Mouse (Mus musculus) hindbrain, embryonic 13.5 days (tissue): ENCODE results near the gene Scube1. TPM values are rescaled to one million over a fixed set of nuclear protein-coding genes. Genes with fewer than 3 reads are reported as not detected.
A peak's percentile ranks its signal among the peaks of the same experiment; 100 is the strongest.

Source experiments
- ATAC-seq: fragments of 200-750 bp; cut with Nextera tagmentation; 2 replicates; pipeline ENCODE4 v1.8.0; 2017; ENCODE audit warnings: moderate TSS enrichment; ENCODE audit not compliant: low FRiP score
- H3K27ac ChIP-seq: fragments of 300-500 bp; sonication (generic); 2 replicates; pipeline ENCODE4 v1.5.1; 2015; ENCODE audit warnings: inconsistent platforms, mild to moderate bottlenecking, moderate library complexity
- H3K27me3 ChIP-seq: fragments of 300-500 bp; sonication (generic); 2 replicates; pipeline ENCODE4 v1.6.1; 2015; ENCODE audit warnings: mild to moderate bottlenecking, inconsistent platforms
- H3K36me3 ChIP-seq: fragments of 300-500 bp; sonication (generic); 2 replicates; pipeline ENCODE4 v1.6.1; 2015; ENCODE audit warnings: mild to moderate bottlenecking, inconsistent platforms
- H3K4me1 ChIP-seq: fragments of 300-500 bp; sonication (generic); replicated peaks from 2 replicates; pipeline ENCODE4 v1.6.1; 2015; ENCODE audit warnings: inconsistent platforms
- H3K4me2 ChIP-seq: fragments of 300-500 bp; sonication (generic); 2 replicates; pipeline ENCODE4 v1.6.1; 2015; ENCODE audit warnings: inconsistent platforms, mild to moderate bottlenecking, moderate library complexity
- H3K4me3 ChIP-seq: fragments of 300-500 bp; sonication (generic); 2 replicates; pipeline ENCODE4 v1.5.1; 2015; ENCODE audit warnings: mild to moderate bottlenecking, inconsistent platforms
- H3K9ac ChIP-seq: fragments of 300-500 bp; sonication (generic); 2 replicates; pipeline ENCODE4 v1.6.1; 2015; ENCODE audit warnings: mild to moderate bottlenecking, inconsistent platforms
- H3K9me3 ChIP-seq: fragments of 300-500 bp; sonication (generic); 2 replicates; pipeline ENCODE4 v1.6.1; 2016; ENCODE audit warnings: inconsistent platforms
- WGBS: fragments of 180-500 bp; shearing (Covaris S2); methylation state at CpG from one replicate; pipeline ENCODE4 v1.1.7; 2015; 5-methylcytosine and 5-hydroxymethylcytosine counted together
- polyA plus RNA-seq: library from polyadenylated mRNA; unstranded; fragments of >200 nt; fragmentation: Nextera tagmentation; extraction: Ambion mirVana; gene quantifications from 2 replicates; pipeline ENCODE4 v1.2.1, GENCODE M21; 2015

Scube1 gene
- polyA plus RNA-seq, 1 experiment from 2014 or later, result 13.5 TPM

DNA sequence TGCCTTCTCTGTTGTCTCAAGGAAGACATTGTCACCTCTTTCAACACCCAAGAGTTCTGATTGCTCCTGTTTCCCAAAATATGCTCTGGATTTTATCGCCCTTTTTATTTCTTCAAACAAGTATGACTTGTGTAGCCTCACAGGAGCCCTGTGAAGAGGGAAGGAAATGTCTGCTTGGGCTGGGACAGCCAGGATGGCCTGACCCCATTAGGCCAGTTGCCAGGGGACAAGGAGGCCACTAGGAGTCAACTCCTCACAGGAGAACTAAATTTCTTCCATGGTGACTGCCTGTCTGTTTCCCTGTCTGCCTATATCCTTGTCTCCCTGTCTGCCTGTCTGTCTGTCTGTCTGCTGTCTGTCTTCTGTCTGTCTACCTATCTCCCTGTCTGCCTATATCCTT lies 17.2 kb upstream of the Scube1 start:
- no peaks in the 10 kb centered on the region for H3K9me3 ChIP-seq
- H3K4me2 ChIP-seq, result no peak overlapping the region
- no peak overlapping the region for H3K27ac ChIP-seq
- no peak overlapping the region for H3K4me3 ChIP-seq
- H3K9ac ChIP-seq, result no peak overlapping the region
- no peaks in the 10 kb centered on the region for H3K36me3 ChIP-seq
- H3K27me3 ChIP-seq, result peaks cover 5% of the 10 kb centered on the region; the same call in 1 of the 2 replicates
- no peak for ATAC-seq
- H3K4me1 ChIP-seq, result peaks cover 13% of the 10 kb centered on the region; the same call in 1 of the 2 replicates
- 82% methylated on average over 1 of the region's 1 CpGs for WGBS

DNA sequence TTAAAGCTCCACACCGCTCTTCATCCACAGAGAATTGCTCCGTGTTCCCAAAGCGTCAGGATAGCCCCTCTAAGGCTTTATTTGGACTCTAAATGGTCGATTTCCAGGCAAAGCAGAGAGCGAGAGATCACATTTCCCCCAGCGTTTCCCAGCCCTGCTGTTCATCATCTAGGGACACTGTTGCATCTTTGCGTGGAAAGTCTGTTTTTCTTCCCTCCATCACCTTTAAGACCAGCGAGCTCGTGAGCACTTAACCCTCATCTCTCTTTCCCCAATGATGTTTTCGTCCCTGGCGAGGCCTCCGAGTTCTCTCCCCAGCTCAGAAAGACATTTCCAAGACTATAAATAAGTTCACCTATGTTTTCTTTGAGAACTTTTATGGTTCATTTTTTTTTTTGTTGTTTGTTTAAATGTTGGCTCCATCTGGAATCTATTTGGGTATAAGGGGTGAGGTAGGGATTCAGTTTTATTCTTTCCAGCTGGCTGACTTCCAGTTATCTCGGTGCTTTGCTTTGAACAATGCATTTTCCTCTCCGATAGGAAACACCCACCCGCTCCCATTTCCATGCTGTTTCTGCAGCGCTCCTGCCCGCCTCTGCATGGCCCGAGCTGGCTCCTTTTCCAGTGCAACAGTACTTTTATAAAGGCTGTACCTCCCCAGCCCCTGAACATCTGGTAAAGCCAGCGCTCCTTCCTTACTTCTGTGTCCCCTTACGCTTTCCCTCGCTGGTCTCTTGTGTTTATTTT lies 16.0 kb upstream of the Scube1 start:
- no peak for ATAC-seq
- Histone ChIP-seq H3K27ac (no peak overlapping the region), H3K4me2 (no peak overlapping the region), H3K4me1 (peaks cover 6% of the 10 kb centered on the region; the same call in 1 of the 2 replicates), H3K9ac (no peak overlapping the region), H3K27me3 (peaks cover 10% of the 10 kb centered on the region), H3K4me3 (no peak overlapping the region), H3K9me3 (no peaks in the 10 kb centered on the region), H3K36me3 (no peaks in the 10 kb centered on the region)
- 30% methylated on average over 21 of the region's 21 CpGs for WGBS

DNA sequence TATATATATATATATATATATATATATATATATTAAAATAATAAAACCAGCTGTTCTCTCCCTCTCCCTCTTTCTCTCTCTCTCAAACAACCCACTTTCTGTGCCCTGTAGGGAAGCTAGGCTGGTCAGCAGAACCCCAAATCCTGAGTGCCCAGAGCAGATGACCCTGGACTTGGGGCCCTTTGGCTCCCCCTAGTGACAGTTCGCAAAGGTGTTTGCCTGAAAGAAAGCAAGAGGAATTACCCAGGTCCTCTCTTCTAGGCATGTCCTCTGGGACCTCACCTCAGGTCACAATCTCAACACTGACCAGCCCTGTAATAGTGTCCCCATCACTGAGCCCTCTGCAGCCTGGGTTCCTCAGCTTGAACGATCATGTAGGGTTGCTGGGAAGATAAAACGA lies 2.8 kb upstream of the Scube1 start:
- Histone ChIP-seq H3K4me2 (no peak overlapping the region), H3K9ac (no peak overlapping the region), H3K4me3 (no peak overlapping the region), H3K4me1 (peaks cover 34% of the 10 kb centered on the region), H3K36me3 (no peaks in the 10 kb centered on the region), H3K27ac (no peak overlapping the region), H3K9me3 (no peaks in the 10 kb centered on the region), H3K27me3 (peaks cover 14% of the 10 kb centered on the region)
- no peak for ATAC-seq
- 19% methylated on average over 3 of the region's 3 CpGs for WGBS

DNA sequence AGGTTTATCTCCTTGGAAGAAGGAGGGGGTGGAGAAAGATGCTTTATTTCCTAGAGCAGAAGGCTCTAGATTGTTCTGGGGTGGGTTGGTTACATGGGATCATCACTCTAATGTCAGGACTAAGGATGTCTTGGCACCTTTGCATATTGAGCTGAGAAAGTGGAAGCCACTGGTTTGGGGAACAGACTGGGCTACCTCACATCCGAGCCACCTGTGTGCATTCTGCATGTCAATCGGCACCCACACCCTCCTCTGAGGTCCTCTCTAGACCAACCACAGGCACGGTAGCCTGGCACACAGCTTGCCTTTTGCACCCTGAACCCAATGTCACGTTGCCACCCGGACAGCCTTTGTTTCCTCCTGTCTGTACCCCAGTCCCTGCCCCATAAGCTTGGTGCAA lies 1.9 kb upstream of the Scube1 start:
- ATAC-seq, result no peak

DNA sequence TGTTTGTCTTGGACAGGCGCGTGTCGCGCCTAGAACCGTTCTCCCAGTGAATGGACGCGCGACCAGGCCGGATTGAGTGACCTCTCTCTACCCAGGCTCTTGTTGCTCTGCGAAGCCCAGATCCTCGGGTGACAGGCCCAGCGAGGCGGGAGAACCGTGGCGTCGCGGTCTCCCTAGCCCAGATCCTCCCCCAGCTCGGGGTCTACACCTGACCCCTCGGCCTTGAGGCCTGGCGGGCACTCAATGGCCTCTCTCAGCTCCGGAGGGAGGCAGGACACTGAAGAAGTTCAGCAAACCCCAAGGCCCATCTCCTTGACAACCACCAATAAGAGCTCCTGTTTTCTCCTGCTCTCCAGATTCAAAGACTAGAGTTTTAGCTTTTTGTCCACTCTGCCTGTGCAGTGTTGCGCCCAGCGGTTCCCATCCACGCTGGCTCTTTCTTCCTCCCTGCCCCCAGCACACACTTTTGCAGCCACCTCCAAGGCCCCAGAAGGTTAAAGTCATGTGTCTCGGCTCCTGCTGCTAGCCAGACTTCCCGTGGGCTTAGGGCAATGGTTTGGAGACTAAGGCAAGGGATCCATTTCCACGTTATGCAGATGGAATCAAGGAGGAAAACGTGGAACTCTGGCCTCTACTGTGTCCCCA lies 857 bp upstream of the Scube1 start:
- peaks cover 8% of the 10 kb centered on the region for H3K36me3 ChIP-seq
- no peaks in the 10 kb centered on the region for H3K9me3 ChIP-seq
- H3K4me3 ChIP-seq, result peak overlapping the region; percentile 73; the same call in 1 of the 2 replicates
- 8% methylated on average over 28 of the region's 28 CpGs for WGBS
- 0 out of 2 replicates have a peak, but pooled peaks have one; percentile 9 for ATAC-seq
- H3K27ac ChIP-seq, result 0 out of 2 replicates have a peak overlapping the region, but pooled peaks have one; percentile 8
- no peak overlapping the region for H3K9ac ChIP-seq
- peaks cover 14% of the 10 kb centered on the region for H3K27me3 ChIP-seq
- peaks cover 40% of the 10 kb centered on the region for H3K4me1 ChIP-seq
- peak overlapping the region; percentile 78 for H3K4me2 ChIP-seq

More for the DNA sequence above, 1.9 kb upstream of the Scube1 start:
- Histone ChIP-seq H3K4me1 (peaks cover 38% of the 10 kb centered on the region), H3K27me3 (peaks cover 14% of the 10 kb centered on the region), H3K4me2 (no peak overlapping the region), H3K36me3 (peaks cover under 1% of the 10 kb centered on the region; the same call in 1 of the 2 replicates), H3K9me3 (no peaks in the 10 kb centered on the region), H3K4me3 (no peak overlapping the region), H3K9ac (no peak overlapping the region), H3K27ac (no peak overlapping the region)
- 67% methylated on average over 5 of the region's 5 CpGs for WGBS

DNA sequence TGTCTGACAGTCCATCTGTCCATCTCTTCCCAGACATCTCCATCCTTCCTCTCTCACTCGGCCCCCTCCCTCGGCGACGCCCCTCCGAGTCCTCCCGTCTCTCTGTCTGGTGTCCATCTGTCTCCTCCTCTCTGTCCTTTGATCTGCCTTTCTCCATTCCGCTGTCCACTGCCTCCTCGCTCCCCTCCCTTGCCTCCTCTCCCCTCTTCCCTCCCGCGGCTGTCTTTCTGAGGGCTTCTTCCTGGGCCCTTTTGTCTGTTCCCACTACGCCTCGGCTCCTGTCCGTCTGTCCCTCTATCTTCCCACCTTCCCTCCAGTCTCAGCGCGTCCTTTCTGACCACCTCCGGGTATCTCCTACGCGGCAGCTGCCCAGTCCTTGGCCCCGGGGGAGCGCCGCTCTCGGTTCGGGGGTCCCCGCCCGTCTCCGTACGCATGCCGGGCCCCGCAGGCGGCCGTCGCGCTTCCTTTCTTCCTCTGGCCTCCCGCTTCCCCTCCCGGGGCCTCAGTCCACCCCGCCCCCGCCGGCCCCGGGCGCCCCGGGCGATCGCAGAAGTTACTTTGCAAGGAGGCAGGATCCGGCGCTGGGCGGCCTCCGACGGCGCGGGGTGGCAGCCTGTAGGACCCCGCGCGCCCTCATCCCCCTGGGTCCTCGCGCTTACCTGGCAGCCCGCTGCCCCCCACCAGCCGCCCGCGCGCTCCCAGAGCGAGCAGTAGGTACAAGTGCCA lies 498 bp downstream of the Scube1 start:
- no peak; the same call in 1 of the 2 replicates for ATAC-seq
- Histone ChIP-seq H3K9ac (peak overlapping the region; percentile 80), H3K27me3 (peaks cover 14% of the 10 kb centered on the region), H3K9me3 (no peaks in the 10 kb centered on the region), H3K36me3 (peaks cover 17% of the 10 kb centered on the region), H3K4me3 (peak overlapping the region; percentile 73), H3K4me2 (peak overlapping the region; percentile 78), H3K27ac (peak overlapping the region; percentile 84), H3K4me1 (peaks cover 40% of the 10 kb centered on the region)
- 1% methylated on average over 55 of the region's 61 CpGs for WGBS

DNA sequence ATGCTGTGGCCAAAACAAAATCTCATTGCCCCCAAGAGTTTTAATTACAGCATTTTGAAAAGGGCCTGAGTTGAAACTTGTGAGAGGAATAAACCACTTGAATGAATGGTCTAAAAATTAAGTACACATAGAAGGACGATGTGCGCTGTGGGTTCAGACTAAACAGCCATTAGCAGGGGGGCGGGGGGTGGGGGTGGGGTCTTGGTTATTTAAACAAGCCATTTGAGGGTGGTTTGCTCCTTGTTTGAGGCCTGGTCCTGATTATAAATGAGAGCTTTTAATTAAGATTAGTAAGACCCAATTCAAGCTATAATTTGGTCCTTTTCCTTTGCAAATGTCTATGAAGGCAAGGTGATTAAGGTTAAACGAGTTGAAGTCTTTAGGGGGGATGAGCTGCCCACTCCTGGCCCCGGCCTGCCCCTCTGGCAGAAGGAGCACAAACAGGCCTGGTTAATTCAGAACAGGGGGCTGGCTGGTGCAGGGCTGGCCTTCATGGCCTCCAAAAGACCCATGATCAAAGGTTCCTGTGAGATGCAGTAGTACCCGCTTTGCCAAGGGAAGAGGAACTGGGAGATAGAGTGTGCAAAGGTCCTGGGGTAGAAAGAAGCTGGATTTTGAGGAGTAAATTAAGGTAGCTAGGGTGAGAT lies 9.1 kb downstream of the Scube1 start:
- 0 out of 2 replicates have a peak, but pooled peaks cover 11% of the 10 kb centered on the region for H3K27me3 ChIP-seq
- H3K36me3 ChIP-seq, result peaks cover 28% of the 10 kb centered on the region
- H3K9ac ChIP-seq, result no peak overlapping the region
- no peaks in the 10 kb centered on the region for H3K9me3 ChIP-seq
- no peak overlapping the region for H3K27ac ChIP-seq
- H3K4me2 ChIP-seq, result no peak overlapping the region
- ATAC-seq, result no peak
- no peak overlapping the region for H3K4me3 ChIP-seq
- H3K4me1 ChIP-seq, result peaks cover 7% of the 10 kb centered on the region
- WGBS, result 76% methylated on average over 6 of the region's 6 CpGs

DNA sequence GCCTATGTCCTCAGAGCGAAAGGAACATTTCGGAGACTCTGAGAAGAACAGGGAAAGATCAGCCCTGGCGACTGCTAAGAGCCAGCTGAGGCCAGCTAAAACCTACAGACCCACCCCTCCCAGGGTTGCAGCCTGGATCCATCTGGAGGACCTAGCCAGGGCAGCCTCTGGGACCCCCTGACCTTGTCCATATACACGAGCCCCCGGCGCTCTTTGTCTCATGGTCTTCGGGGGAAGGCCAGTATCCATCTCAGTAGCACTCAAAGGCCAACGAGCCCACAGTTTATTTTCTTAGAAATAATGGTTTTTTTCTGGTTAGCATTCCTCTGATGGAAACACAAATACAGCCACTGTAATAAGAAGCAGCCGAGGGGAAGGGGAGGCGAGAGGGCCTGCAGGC lies 12.0 kb downstream of the Scube1 start:
- Histone ChIP-seq H3K4me3 (no peak overlapping the region), H3K9ac (no peak overlapping the region), H3K4me2 (no peak overlapping the region), H3K27me3 (0 out of 2 replicates have a peak, but pooled peaks cover 15% of the 10 kb centered on the region), H3K36me3 (peaks cover 7% of the 10 kb centered on the region), H3K27ac (no peak overlapping the region), H3K9me3 (no peaks in the 10 kb centered on the region), H3K4me1 (peaks cover 17% of the 10 kb centered on the region)
- WGBS, result 84% methylated on average over 10 of the region's 10 CpGs
- ATAC-seq, result no peak

DNA sequence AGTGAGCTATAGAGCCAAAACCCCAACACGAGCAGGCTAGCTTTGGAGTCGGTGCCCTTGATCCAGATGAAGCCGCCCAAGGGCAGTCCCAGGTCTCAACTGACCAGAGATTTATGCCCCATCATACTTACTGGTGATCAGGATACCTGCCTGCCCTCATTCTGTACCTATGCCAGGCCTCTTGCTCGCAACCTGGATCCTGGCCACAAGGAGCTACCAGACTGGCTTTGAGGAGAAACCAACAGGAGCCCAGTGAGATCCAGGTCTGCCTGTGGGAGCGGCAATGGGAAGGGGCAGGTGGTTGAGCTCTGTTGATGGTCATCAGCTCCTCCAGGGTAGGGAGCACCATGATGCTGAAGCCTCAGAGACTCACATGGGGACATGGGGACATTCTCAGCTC lies 12.5 kb downstream of the Scube1 start:
- Histone ChIP-seq H3K4me3 (no peak overlapping the region), H3K9ac (no peak overlapping the region), H3K27me3 (0 out of 2 replicates have a peak, but pooled peaks cover 15% of the 10 kb centered on the region), H3K9me3 (no peaks in the 10 kb centered on the region), H3K4me2 (no peak overlapping the region), H3K36me3 (peaks cover 3% of the 10 kb centered on the region), H3K27ac (no peak overlapping the region), H3K4me1 (peaks cover 17% of the 10 kb centered on the region)
- ATAC-seq, result no peak
- WGBS, result 93% methylated on average over 5 of the region's 5 CpGs

DNA sequence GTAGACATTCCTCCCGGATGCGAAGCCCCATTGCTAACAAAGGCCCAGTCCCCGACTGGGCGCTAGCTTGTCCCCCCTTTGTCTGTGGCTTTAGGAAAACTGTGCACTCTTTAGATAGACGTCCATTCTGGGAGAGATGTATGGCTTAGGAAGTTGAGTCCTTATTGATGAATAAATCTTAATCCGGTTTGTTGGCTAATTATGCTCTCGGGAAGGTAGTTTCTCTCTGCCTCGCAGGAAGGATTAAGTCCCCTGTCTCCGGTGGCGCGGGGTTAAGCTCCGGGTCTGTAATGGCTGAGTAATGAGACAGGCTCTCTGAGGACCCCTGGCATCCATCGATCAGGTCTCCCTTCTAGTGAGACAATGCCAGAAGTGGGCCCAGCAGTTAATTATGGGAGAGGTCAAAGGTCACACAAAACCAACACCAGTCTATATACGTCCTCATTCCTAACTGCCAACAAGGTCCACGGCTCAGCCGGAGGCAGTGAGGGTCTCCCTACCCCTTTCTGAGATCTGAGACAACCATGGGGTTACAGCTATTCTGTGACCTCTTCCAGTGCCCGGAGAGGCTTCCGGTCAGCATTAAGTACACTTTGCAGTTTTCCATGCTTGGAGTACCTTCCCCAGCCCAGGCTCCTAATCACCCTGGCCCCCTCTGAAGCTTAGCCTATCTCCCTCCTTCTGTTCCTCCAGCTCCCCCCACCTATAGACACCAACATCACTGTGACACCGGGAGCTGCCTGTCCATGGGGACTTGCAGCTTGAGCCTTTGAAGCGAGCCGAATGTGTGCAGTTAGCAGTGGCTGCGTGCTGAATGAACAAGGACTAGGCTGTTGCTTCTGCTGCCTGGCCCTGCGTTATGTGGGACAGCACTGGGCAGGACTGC lies 14.7 kb downstream of the Scube1 start:
- H3K27ac ChIP-seq, result no peak overlapping the region
- 0 out of 2 replicates have a peak, but pooled peaks cover 15% of the 10 kb centered on the region for H3K27me3 ChIP-seq
- H3K4me2 ChIP-seq, result no peak overlapping the region
- WGBS, result 16% methylated on average over 23 of the region's 23 CpGs
- peaks cover 29% of the 10 kb centered on the region for H3K4me1 ChIP-seq
- no peaks in the 10 kb centered on the region for H3K36me3 ChIP-seq
- ATAC-seq, result peak; percentile 26; the same call in 1 of the 2 replicates
- no peak overlapping the region for H3K9ac ChIP-seq
- no peaks in the 10 kb centered on the region for H3K9me3 ChIP-seq
- no peak overlapping the region for H3K4me3 ChIP-seq
